ENCODE assay signal across 8 mouse cellular contexts in the genomic region with DNA sequence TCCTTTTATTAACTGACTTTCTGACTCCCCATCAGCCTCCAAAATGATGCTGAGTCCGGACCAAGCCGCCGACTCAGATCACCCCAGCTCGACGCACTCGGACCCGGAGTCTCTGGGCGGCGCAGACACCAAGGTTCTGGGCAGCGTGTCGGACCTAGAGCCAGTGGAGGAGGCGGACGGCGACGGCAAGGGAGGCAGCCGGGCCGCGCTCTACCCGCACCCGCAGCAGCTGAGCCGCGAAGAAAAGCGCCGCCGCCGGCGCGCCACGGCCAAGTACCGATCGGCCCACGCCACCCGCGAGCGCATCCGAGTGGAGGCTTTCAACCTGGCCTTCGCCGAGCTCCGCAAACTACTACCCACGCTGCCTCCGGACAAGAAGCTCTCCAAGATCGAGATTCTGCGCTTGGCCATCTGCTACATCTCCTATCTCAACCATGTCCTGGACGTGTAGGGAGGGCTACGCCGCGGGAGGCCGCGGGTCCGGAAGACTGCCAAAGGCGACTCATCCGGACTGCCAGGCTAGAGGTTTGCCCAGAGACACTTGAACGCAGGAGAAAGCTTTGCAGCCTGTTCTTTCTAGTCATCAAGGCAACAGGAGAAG. TPM values are rescaled to one million over a fixed set of nuclear protein-coding genes. Genes with fewer than 3 reads are reported as not detected.
DNase-seq lines count a peak whose midpoint lies in the region; ATAC-seq lines count a peak whose summit lies in the region.

No protein-coding gene starts in this region.

- H3K4me2 ChIP-seq in forebrain, embryonic 11.5 days (ENCODE audit: low read depth, low read length, severe bottlenecking), result peak overlapping the region; percentile 54
- peak overlapping the region; percentile 61 for H3K4me2 ChIP-seq in neural tube, embryonic 11.5 days (ENCODE audit: low read depth)

- H3K9ac ChIP-seq in forebrain, embryonic 11.5 days (ENCODE audit: low read length), result peak overlapping the region; percentile 66
- peak overlapping the region; percentile 85 for H3K9ac ChIP-seq in neural tube, embryonic 11.5 days (ENCODE audit: low read length)

- peak overlapping the region; percentile 75 for H3K27ac ChIP-seq in forebrain, embryonic 11.5 days (ENCODE audit: low read depth, low read length)
- H3K27ac ChIP-seq in neural tube, embryonic 11.5 days (ENCODE audit: low read depth, low read length), result peak overlapping the region; percentile 98

- under 1% methylated on average over 53 of the region's 53 CpGs for WGBS in forebrain, embryonic 11.5 days
- WGBS in neural tube, embryonic 11.5 days, result under 1% methylated on average over 50 of the region's 53 CpGs

- H3K36me3 ChIP-seq in forebrain, embryonic 11.5 days (ENCODE audit: control insufficient read depth, insufficient read depth, low read length), result no peaks in the 10 kb centered on the region
- no peaks in the 10 kb centered on the region for H3K36me3 ChIP-seq in neural tube, embryonic 11.5 days (ENCODE audit: control insufficient read depth, insufficient read depth, low read length)

- H3K4me1 ChIP-seq in forebrain, embryonic 11.5 days (replicated peaks; ENCODE audit: control insufficient read depth, insufficient read depth, low read length), result peaks cover 10% of the 10 kb centered on the region; the same call in 1 of the 2 replicates
- H3K4me1 ChIP-seq in neural tube, embryonic 11.5 days (ENCODE audit: control insufficient read depth, insufficient read depth, low read length), result 0 out of 2 replicates have a peak, but pooled peaks cover 5% of the 10 kb centered on the region

- no peaks in the 10 kb centered on the region for H3K9me3 ChIP-seq in forebrain, embryonic 11.5 days (ENCODE audit: control insufficient read depth, low read length)
- H3K9me3 ChIP-seq in neural tube, embryonic 11.5 days (ENCODE audit: control insufficient read depth, low read length), result no peaks in the 10 kb centered on the region

- DNase-seq in left cerebral cortex, adult 18-20 months (ENCODE audit: low spot score in 2 of 2), result peak; percentile 50 to 79
- DNase-seq in left cerebral cortex, adult 11 months (ENCODE audit: low spot score), result no peak
- DNase-seq in cerebellum, adult 11 months, result peak; percentile 94
- peak; percentile 71 for DNase-seq in forebrain, embryonic 11.5 days (ENCODE audit: low spot score)
- peak; percentile 15 to 19 for DNase-seq in layer of hippocampus, postnatal 36 days
- peak; percentile 55 for DNase-seq in neural tube, embryonic 11.5 days (ENCODE audit: low spot score)
- no peak for DNase-seq in thymus, postnatal 0 days (ENCODE audit: low spot score)

- peaks cover 45% of the 10 kb centered on the region for H3K27me3 ChIP-seq in forebrain, embryonic 11.5 days (ENCODE audit: control insufficient read depth, insufficient read depth, low read length)
- H3K27me3 ChIP-seq in neural tube, embryonic 11.5 days (ENCODE audit: control insufficient read depth, insufficient read depth, low read length), result peaks cover 26% of the 10 kb centered on the region

- H3K4me3 ChIP-seq in forebrain, embryonic 11.5 days (ENCODE audit: low read depth, low read length), result peak overlapping the region; percentile 39
- H3K4me3 ChIP-seq in neural tube, embryonic 11.5 days (ENCODE audit: low read depth, low read length), result peak overlapping the region; percentile 56

- no peak for ATAC-seq in forebrain, embryonic 11.5 days (replicated peaks; ENCODE audit: low FRiP score)
- no peak for ATAC-seq in neural tube, embryonic 11.5 days (ENCODE audit: insufficient read depth, low FRiP score, low TSS enrichment)
- no peak for ATAC-seq in erythroid progenitor cell, adult 5-6 weeks (replicated peaks; ENCODE audit: low FRiP score, poor library complexity, severe bottlenecking)

RNA-seq across cellular contexts. Expression of a gene that starts 2.8 kb away (rescaled TPM):
- total RNA-seq in left cerebral cortex, adult 18-20 months (2021), result under 1 TPM; 0.16 to 0.40 TPM
- polyA plus RNA-seq in forebrain, embryonic 11.5 days (2014; fragmentation: Nextera tagmentation; extraction: Ambion mirVana), result 41.4 and 44.9 TPM in 2 replicates
- total RNA-seq in layer of hippocampus, postnatal 36 days (2021), result 1 to 10 TPM; 1.6 to 2.3 TPM
- 94.0 and 109 TPM in 2 replicates for polyA plus RNA-seq in neural tube, embryonic 11.5 days (2014; fragmentation: Nextera tagmentation; extraction: Ambion mirVana)
- polyA plus RNA-seq in thymus, postnatal 0 days (2015; fragmentation: Nextera tagmentation; extraction: Ambion mirVana), result not detected in 2 replicates
- not detected in 2 replicates for total RNA-seq in erythroid progenitor cell, adult 5-6 weeks (2015; ENCODE audit: low replicate concordance)
- not detected in 2 replicates for total RNA-seq in erythroid progenitor cell, adult 5-6 weeks (2017; ENCODE audit: low replicate concordance)

Comparison
In these comparisons a context has a peak if more than half of its experiments do, and no peak if none do; other contexts are left out.
1. DNase-seq: peak in left cerebral cortex, adult 18-20 months (2 of 2), cerebellum, adult 11 months (single experiment), forebrain, embryonic 11.5 days (single experiment), layer of hippocampus, postnatal 36 days (2 of 2) and neural tube, embryonic 11.5 days (single experiment); none in left cerebral cortex, adult 11 months (single experiment) and thymus, postnatal 0 days (single experiment).